Mouse (Mus musculus) megakaryocyte, embryonic 14.5 days (primary cell): ENCODE results near the gene Mrps7. TPM values are rescaled to one million over a fixed set of nuclear protein-coding genes. Genes with fewer than 3 reads are reported as not detected.

ENCODE experiments used
- H3K27me3 ChIP-seq: replicated peaks from 2 replicates; pipeline ENCODE3; 2012; ENCODE audit warnings: inconsistent platforms
- H3K36me3 ChIP-seq: replicated peaks from 2 replicates; pipeline ENCODE3; 2012; ENCODE audit warnings: low read length, inconsistent platforms, mixed read lengths
- H3K4me1 ChIP-seq: 2 replicates; pipeline ENCODE4 v1.6.1; 2012; ENCODE audit warnings: inconsistent platforms
- H3K4me3 ChIP-seq: replicated peaks from 2 replicates; pipeline ENCODE3; 2012; ENCODE audit warnings: moderate library complexity, mild to moderate bottlenecking, inconsistent platforms
- H3K9me3 ChIP-seq: 2 replicates; pipeline ENCODE4 v1.6.1; 2012; ENCODE audit warnings: inconsistent platforms
- FLI1 ChIP-seq: IDR thresholded peaks from 2 replicates; pipeline ENCODE4 v1.6.1; 2012; ENCODE audit warnings: low read length, inconsistent platforms, mixed read lengths
- GATA1 ChIP-seq: IDR thresholded peaks from 3 replicates; pipeline ENCODE4 v1.6.1; 2012; ENCODE audit warnings: mixed read lengths, low read length, inconsistent platforms, borderline replicate concordance
- polyA plus RNA-seq: library from polyadenylated mRNA; stranded (reverse); fragments of >175 nt; gene quantifications from 2 replicates; pipeline ENCODE4 v1.2.3, GENCODE M21; 2012; ENCODE audit warnings: low replicate concordance; ENCODE audit not compliant: insufficient read depth

Gene Mrps7
- 13.8 and 37.9 TPM in 2 replicates for polyA plus RNA-seq

- peaks cover 75% of the 10 kb centered on the region for H3K4me1 ChIP-seq
- no peak for TF ChIP-seq FLI1
- no peak for TF ChIP-seq GATA1
- H3K36me3 ChIP-seq: peaks cover 64% of the 10 kb centered on the region
- H3K27me3 ChIP-seq: no peaks in the 10 kb centered on the region
- peak within 1 kb of the TSS; percentile 92 for H3K4me3 ChIP-seq
- no peaks in the 10 kb centered on the region for H3K9me3 ChIP-seq
Observed at GRCm38 (mm10) chr11:115603476-115604303, at the start of gene Mrps7, which contains the start of gene Gga3. Gene Mrps7, plus strand, starts transcription at chr11:115603925. Gene Gga3, minus strand, starts transcription at chr11:115604051.

GRCm38 (mm10) chr11:115555717-115556116 is 48.0 kb upstream of the Mrps7 start:
- Histone ChIP-seq H3K9me3 (no peaks in the 10 kb centered on the region), H3K4me3 (no peak overlapping the region), H3K27me3 (peaks cover 3% of the 10 kb centered on the region), H3K4me1 (no peaks in the 10 kb centered on the region), H3K36me3 (no peaks in the 10 kb centered on the region)
- TF ChIP-seq GATA1 (no peak), FLI1 (no peak)

DNA sequence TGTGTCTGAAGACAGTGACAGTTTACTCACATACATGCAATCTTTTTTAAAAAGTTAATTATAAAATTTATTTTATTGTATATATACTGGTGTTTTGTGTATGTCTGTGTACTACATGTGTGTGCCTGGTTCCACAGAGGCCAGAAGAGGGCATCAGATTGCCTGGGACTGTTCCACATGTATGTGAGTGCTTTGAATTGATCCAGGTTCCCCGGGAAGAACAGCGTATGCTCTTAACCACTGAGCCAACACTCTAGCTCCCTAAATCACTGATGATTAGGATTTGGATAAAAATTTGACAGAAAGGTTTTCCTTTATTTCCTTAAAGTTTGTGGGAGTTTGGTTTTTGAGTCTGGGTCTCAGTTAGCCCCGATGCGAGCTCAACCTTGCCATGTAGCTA is 40.3 kb upstream of the Mrps7 start:
- Histone ChIP-seq H3K36me3 (peaks cover 30% of the 10 kb centered on the region), H3K27me3 (no peaks in the 10 kb centered on the region), H3K9me3 (no peaks in the 10 kb centered on the region), H3K4me1 (peaks cover 22% of the 10 kb centered on the region), H3K4me3 (peak overlapping the region; percentile 97)
- TF ChIP-seq GATA1 (no peak), FLI1 (no peak)

GRCm38 (mm10) chr11:115564064-115564809 is 39.5 kb upstream of the Mrps7 start, which contains the start of gene Nup85:
Gene Nup85, plus strand, starts transcription at chr11:115564434.
- Histone ChIP-seq H3K36me3 (peaks cover 39% of the 10 kb centered on the region), H3K9me3 (no peaks in the 10 kb centered on the region), H3K4me1 (peaks cover 22% of the 10 kb centered on the region), H3K27me3 (no peaks in the 10 kb centered on the region), H3K4me3 (peak within 1 kb of the TSS; percentile 97)
- peak; percentile 76; the same call in 2 of the 3 replicates for TF ChIP-seq GATA1
- no peak for TF ChIP-seq FLI1

GRCm38 (mm10) chr11:115564961-115565360 is 38.8 kb upstream of the Mrps7 start:
- Histone ChIP-seq H3K36me3 (peaks cover 46% of the 10 kb centered on the region), H3K4me1 (peaks cover 22% of the 10 kb centered on the region), H3K27me3 (no peaks in the 10 kb centered on the region), H3K9me3 (no peaks in the 10 kb centered on the region), H3K4me3 (peak overlapping the region; percentile 97)
- no peak for TF ChIP-seq GATA1
- no peak for TF ChIP-seq FLI1

DNA sequence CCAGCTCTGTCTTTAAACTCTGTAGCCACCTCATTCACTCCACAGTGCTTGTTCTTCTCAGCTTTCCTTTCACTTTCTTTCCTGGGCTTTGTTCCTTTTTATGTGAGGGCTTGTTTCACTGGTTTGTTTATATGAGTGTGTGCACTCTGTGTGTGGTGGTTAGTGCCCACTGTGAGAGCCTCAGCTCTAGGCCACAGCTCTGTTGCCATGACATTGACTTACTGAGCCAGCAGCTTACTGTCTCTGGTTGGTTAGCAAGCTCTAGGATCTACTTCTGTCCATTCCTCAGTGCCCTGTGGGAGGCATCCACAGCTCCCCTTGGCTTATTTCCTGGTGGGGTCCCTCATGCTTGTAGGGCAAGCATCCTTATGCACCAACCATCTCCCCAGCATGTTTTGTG is 24.6 kb upstream of the Mrps7 start:
- Histone ChIP-seq H3K9me3 (no peaks in the 10 kb centered on the region), H3K27me3 (no peaks in the 10 kb centered on the region), H3K4me3 (no peak overlapping the region), H3K4me1 (peaks cover 19% of the 10 kb centered on the region; the same call in 1 of the 2 replicates), H3K36me3 (peaks cover 66% of the 10 kb centered on the region)
- TF ChIP-seq FLI1 (no peak), GATA1 (no peak)

DNA sequence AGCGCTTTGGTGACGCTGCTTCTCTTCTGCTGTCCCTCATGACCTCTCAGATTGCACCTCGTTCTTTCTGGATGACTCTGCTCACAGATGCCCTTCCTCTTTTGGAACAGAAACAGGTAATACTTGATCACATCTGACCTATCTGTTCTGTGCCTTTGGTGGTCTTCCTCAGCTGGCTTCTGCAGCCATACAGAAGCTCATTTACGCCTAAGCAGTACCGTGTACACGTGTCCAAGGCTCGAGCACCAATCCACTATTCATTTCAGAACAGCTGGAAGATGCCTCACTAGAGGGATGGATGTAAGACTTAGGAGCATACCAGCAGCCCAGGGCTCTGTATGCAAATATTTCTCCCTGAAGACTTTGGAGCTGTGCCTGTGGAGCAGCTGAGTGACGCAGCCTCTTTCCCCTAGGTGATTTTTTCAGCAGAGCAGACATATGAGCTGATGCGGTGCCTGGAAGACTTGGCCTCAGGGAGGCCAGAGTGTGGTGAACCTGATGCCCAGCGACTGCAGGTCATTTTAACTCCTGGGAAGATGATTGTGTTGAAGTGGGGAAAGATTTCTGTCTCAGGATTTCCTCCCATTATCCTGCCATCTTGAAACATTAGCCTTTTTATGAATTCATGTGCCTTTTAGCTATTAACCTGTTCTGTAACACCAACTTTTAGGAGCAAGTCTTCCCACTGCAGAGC is 20.7 kb upstream of the Mrps7 start:
- Histone ChIP-seq H3K36me3 (peaks cover 97% of the 10 kb centered on the region), H3K9me3 (no peaks in the 10 kb centered on the region), H3K4me3 (no peak overlapping the region), H3K27me3 (no peaks in the 10 kb centered on the region), H3K4me1 (peaks cover 15% of the 10 kb centered on the region; the same call in 1 of the 2 replicates)
- no peak for TF ChIP-seq FLI1
- TF ChIP-seq GATA1: no peak

- H3K27me3 ChIP-seq: no peaks in the 10 kb centered on the region
- H3K4me1 ChIP-seq: peaks cover 6% of the 10 kb centered on the region; the same call in 1 of the 2 replicates
- no peak overlapping the region for H3K4me3 ChIP-seq
- H3K9me3 ChIP-seq: no peaks in the 10 kb centered on the region
- peaks cover 95% of the 10 kb centered on the region for H3K36me3 ChIP-seq
- TF ChIP-seq FLI1: no peak
Observed at GRCm38 (mm10) chr11:115584376-115585073, 19.2 kb upstream of the Mrps7 start.

GRCm38 (mm10) chr11:115585573-115586100 is 18.1 kb upstream of the Mrps7 start:
- Histone ChIP-seq H3K27me3 (no peaks in the 10 kb centered on the region), H3K9me3 (no peaks in the 10 kb centered on the region), H3K4me1 (peaks cover 12% of the 10 kb centered on the region; the same call in 1 of the 2 replicates), H3K36me3 (peaks cover 98% of the 10 kb centered on the region), H3K4me3 (no peak overlapping the region)
- TF ChIP-seq GATA1 (no peak), FLI1 (no peak)
